8 mouse cellular contexts compared by ENCODE assay signal in the genomic region with DNA sequence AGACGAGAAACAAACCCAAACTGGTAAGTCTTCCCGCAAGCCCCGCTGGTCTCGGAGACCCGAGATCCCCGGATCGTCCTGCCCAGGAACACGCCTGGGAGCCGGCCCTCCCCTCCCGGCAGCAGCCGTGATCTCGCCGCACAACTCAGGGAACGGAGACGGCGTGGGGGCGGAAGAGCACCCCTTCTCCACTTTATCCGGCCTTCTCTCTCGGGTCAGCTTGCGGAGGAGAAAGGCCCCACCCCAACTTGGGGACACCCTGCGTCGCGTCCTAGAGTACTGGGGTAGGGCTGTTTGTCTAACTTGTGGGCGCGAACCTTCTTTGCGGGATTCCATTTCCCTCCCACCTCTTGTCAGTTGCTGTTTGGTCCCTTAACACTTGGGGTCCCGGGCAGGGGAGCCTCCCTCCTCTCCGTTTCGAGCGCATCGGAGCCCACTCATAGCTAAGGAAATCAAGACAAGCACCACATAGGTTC. TPM values are rescaled to one million over a fixed set of nuclear protein-coding genes. Genes with fewer than 3 reads are reported as not detected.
DNase-seq lines count a peak whose midpoint lies in the region; ATAC-seq and TF ChIP-seq lines count a peak whose summit lies in the region.

No protein-coding gene starts in this region.

- peaks cover 2% of the 10 kb centered on the region; the same call in 1 of the 2 replicates for H3K4me1 ChIP-seq in bone marrow macrophage, adult 2 months (ENCODE audit: control insufficient read depth, insufficient read depth, low read length)
- no peaks in the 10 kb centered on the region for H3K4me1 ChIP-seq in intestine, embryonic 16.5 days (ENCODE audit: control insufficient read depth, insufficient read depth, low read length)
- no peaks in the 10 kb centered on the region for H3K4me1 ChIP-seq in lung, embryonic 14.5 days (ENCODE audit: insufficient read depth)
- H3K4me1 ChIP-seq in olfactory bulb, adult 2 months (ENCODE audit: control insufficient read depth, insufficient read depth, low read length), result no peaks in the 10 kb centered on the region

- peak; percentile 6 to 27 for DNase-seq in layer of hippocampus, postnatal 25 days (ENCODE audit: extremely low spot score in 1 of 2, low spot score in 1 of 2)
- no peak for DNase-seq in layer of hippocampus, adult 18-20 months (ENCODE audit: low spot score in 2 of 2)
- peak; percentile 43 for DNase-seq in gastrocnemius, adult 2 months
- DNase-seq in lung, embryonic 14.5 days, result peak; percentile 36
- DNase-seq in spleen, postnatal 10 days (ENCODE audit: low spot score in 2 of 2), result no peak

- peak overlapping the region; percentile 37 for H3K4me2 ChIP-seq in intestine, embryonic 16.5 days (ENCODE audit: low read depth, low read length)
- H3K4me2 ChIP-seq in lung, embryonic 14.5 days, result peak overlapping the region; percentile 54

- H3K9me3 ChIP-seq in intestine, embryonic 16.5 days (ENCODE audit: control insufficient read depth, low read length), result no peaks in the 10 kb centered on the region
- no peaks in the 10 kb centered on the region for H3K9me3 ChIP-seq in lung, embryonic 14.5 days (ENCODE audit: low read depth, low read length)

- H3K27me3 ChIP-seq in intestine, embryonic 16.5 days (replicated peaks; ENCODE audit: control insufficient read depth, insufficient read depth, low read length), result no peaks in the 10 kb centered on the region
- no peaks in the 10 kb centered on the region for H3K27me3 ChIP-seq in lung, embryonic 14.5 days (ENCODE audit: insufficient read depth, low read length)

- H3K36me3 ChIP-seq in intestine, embryonic 16.5 days (ENCODE audit: control insufficient read depth, insufficient read depth, low read length), result no peaks in the 10 kb centered on the region
- no peaks in the 10 kb centered on the region for H3K36me3 ChIP-seq in lung, embryonic 14.5 days (ENCODE audit: insufficient read depth)

- intact Hi-C loops in gastrocnemius, adult 2 months (cut with DNase I), result no loop called here

- peak overlapping the region; percentile 81 for H3K27ac ChIP-seq in bone marrow macrophage, adult 2 months (ENCODE audit: insufficient read depth, low read depth, low read length)
- H3K27ac ChIP-seq in gastrocnemius, adult 2 months, result peak overlapping the region; percentile 85
- H3K27ac ChIP-seq in intestine, embryonic 16.5 days (ENCODE audit: low read length), result peak overlapping the region; percentile 33; the same call in 1 of the 2 replicates
- peak overlapping the region; percentile 60 for H3K27ac ChIP-seq in lung, embryonic 14.5 days (ENCODE audit: low read depth)
- 0 out of 2 replicates have a peak overlapping the region, but pooled peaks have one; percentile 13 for H3K27ac ChIP-seq in olfactory bulb, adult 2 months (ENCODE audit: insufficient read depth, low read depth, low read length)

- WGBS in intestine, embryonic 16.5 days, result 22% methylated on average over 31 of the region's 31 CpGs
- 19% methylated on average over 30 of the region's 31 CpGs for WGBS in lung, embryonic 14.5 days
- WGBS in olfactory bulb, adult 2 months, result 21% methylated on average over 31 of the region's 31 CpGs

- peak overlapping the region; percentile 90 for H3K4me3 ChIP-seq in bone marrow macrophage, adult 2 months (ENCODE audit: insufficient read depth, low read length)
- H3K4me3 ChIP-seq in gastrocnemius, adult 2 months, result peak overlapping the region; percentile 87
- peak overlapping the region; percentile 61 for H3K4me3 ChIP-seq in intestine, embryonic 16.5 days (ENCODE audit: low read length)
- peak overlapping the region; percentile 52 for H3K4me3 ChIP-seq in lung, embryonic 14.5 days (ENCODE audit: low read depth, low read length)
- H3K4me3 ChIP-seq in olfactory bulb, adult 2 months (ENCODE audit: insufficient read depth, low read depth, low read length), result peak overlapping the region; percentile 79

- no peak for TF ChIP-seq POLR2A in bone marrow macrophage, adult 2 months (IDR thresholded peaks at IDR 0.05; ENCODE audit: borderline replicate concordance, low read depth, low read length)
- no peak for TF ChIP-seq POLR2A in olfactory bulb, adult 2 months (IDR thresholded peaks at IDR 0.05; ENCODE audit: insufficient read depth, low read depth, low read length)

- H3K9ac ChIP-seq in intestine, embryonic 16.5 days (ENCODE audit: low read depth, low read length), result peak overlapping the region; percentile 68
- H3K9ac ChIP-seq in lung, embryonic 14.5 days, result peak overlapping the region; percentile 56

- TF ChIP-seq CTCF in bone marrow macrophage, adult 2 months (IDR thresholded peaks at IDR 0.05; ENCODE audit: low read depth, low read length), result no peak
- no peak for TF ChIP-seq CTCF in gastrocnemius, adult 2 months (IDR thresholded peaks at IDR 0.05)
- TF ChIP-seq CTCF in lung, embryonic 14.5 days (IDR thresholded peaks at IDR 0.05; ENCODE audit: low read depth), result no peak
- no peak for TF ChIP-seq CTCF in olfactory bulb, adult 2 months (IDR thresholded peaks at IDR 0.05; ENCODE audit: insufficient read depth, low read depth, low read length)

- ATAC-seq in intestine, embryonic 16.5 days, result peak; percentile 80
- ATAC-seq in lung, embryonic 14.5 days (ENCODE audit: insufficient read depth), result peak; percentile 76

RNA-seq across cellular contexts. Expression of a gene that starts 0.6 kb away (rescaled TPM):
- total RNA-seq in layer of hippocampus, postnatal 25 days (2021), result 10 to 100 TPM; 19.9 to 24.6 TPM
- total RNA-seq in layer of hippocampus, adult 18-20 months (2021), result 10 to 100 TPM; 22.5 to 26.2 TPM
- 19.9 and 24.4 TPM in 2 replicates for polyA plus RNA-seq in bone marrow macrophage, adult 2 months (2012; ENCODE audit: insufficient read depth, insufficient read length, missing spikeins)
- total RNA-seq in gastrocnemius, adult 2 months (2021), result 1 to 10 TPM; 4.9 to 5.5 TPM
- 2.4 and 2.5 TPM in 2 replicates for polyA plus RNA-seq in intestine, embryonic 16.5 days (2015; fragmentation: Nextera tagmentation; extraction: Ambion mirVana)
- polyA plus RNA-seq in lung, embryonic 14.5 days (2014; fragmentation: Nextera tagmentation; extraction: Ambion mirVana), result 10.2 and 10.3 TPM in 2 replicates
- not detected in 2 replicates for polyA plus RNA-seq in olfactory bulb, adult 2 months (2012; ENCODE audit: insufficient read depth, insufficient read length, low replicate concordance, missing spikeins)

Comparison
In these comparisons a context has a peak if more than half of its experiments do, and no peak if none do; other contexts are left out.
1. DNase-seq: peak in layer of hippocampus, postnatal 25 days (2 of 2), gastrocnemius, adult 2 months (single experiment) and lung, embryonic 14.5 days (single experiment); none in layer of hippocampus, adult 18-20 months (0 of 2) and spleen, postnatal 10 days (0 of 2).
2. H3K27ac ChIP-seq: peak in every context shown above with its lines; median percentile 85 in gastrocnemius, adult 2 months; 81 in bone marrow macrophage, adult 2 months; 60 in lung, embryonic 14.5 days; 33 in intestine, embryonic 16.5 days; 13 in olfactory bulb, adult 2 months.
3. Peak in every context shown above with its lines, with median percentiles within 50 percentile points of each other: H3K4me3 ChIP-seq.